Mouse (Mus musculus) layer of hippocampus, adult 18-20 months (tissue): ENCODE measurements around the gene Spc24. TPM values are rescaled to one million over a fixed set of nuclear protein-coding genes. Genes with fewer than 3 reads are reported as not detected.

Experiments used
- DNase-seq, 2 experiments: peaks; one replicate each; pipeline ENCODE4 v3.0.0; 2022; ENCODE audit warnings: low spot score in 2 of 2
- microRNA-seq, 2 experiments: library from miRNA; unstranded; fragments of <30 nt; microRNA quantifications; one replicate each; pipeline ENCODE4 v1.2.0; 2021
- total RNA-seq, 2 experiments: library from RNA; stranded (reverse); gene quantifications; 2 replicates each; pipeline ENCODE4 v1.2.3; 2021

The Spc24 gene
- total RNA-seq, 2 experiments from 2014 or later, result 1.9 to 2.7 TPM

GRCm38 (mm10) chr9:21721036-21721435 lies 39.1 kb downstream of the Spc24 start:
- no peak for DNase-seq

- DNase-seq, result no peak
Observed at GRCm38 (mm10) chr9:21717015-21717414, 43.1 kb downstream of the Spc24 start.

GRCm38 (mm10) chr9:21715298-21715697 lies 44.8 kb downstream of the Spc24 start:
- no peak for DNase-seq

- no peak for DNase-seq
Observed at GRCm38 (mm10) chr9:21709340-21709739, 50.8 kb downstream of the Spc24 start.

GRCm38 (mm10) chr9:21706586-21707265 lies 53.4 kb downstream of the Spc24 start:
- DNase-seq, result no peak

GRCm38 (mm10) chr9:21706085-21706484 lies 54.0 kb downstream of the Spc24 start:
- no peak for DNase-seq

Small RNAs within 50 kb of the gene (microRNA-seq; reads per million reads assigned to microRNA genes)
- gene Mir7083, result 1.4 to 2.0 reads per million in 2 experiments

Other genes starting within 250 kb of the Spc24 start
- not detected for gene AB124611, start 234.1 kb downstream of the Spc24 start, total RNA-seq
- 10 to 100 TPM; 76.4 to 81.6 TPM for gene Carm1, start 213.4 kb downstream of the Spc24 start, total RNA-seq
- gene Timm29, start 167.6 kb downstream of the Spc24 start, total RNA-seq, result 10 to 100 TPM; 61.7 to 63.6 TPM
- gene Yipf2, start 167.5 kb downstream of the Spc24 start, total RNA-seq, result 10 to 100 TPM; 19.5 to 20.0 TPM
- gene Smarca4, start 144.1 kb downstream of the Spc24 start, total RNA-seq, result 100 to 1,000 TPM; 111 to 117 TPM
- gene Ldlr, start 36.8 kb downstream of the Spc24 start, total RNA-seq, result 10 to 100 TPM; 13.1 to 15.4 TPM
- gene Kank2, start 38.4 kb upstream of the Spc24 start, total RNA-seq, result 1 to 10 TPM; 7.4 to 7.6 TPM
- not detected for gene Angptl8, start 75.2 kb upstream of the Spc24 start, total RNA-seq
- gene Dock6, start 92.3 kb upstream of the Spc24 start, total RNA-seq, result 10 to 100 TPM; 11.3 to 13.1 TPM
- gene Rab3d, start 157.9 kb upstream of the Spc24 start, total RNA-seq, result 10 to 100 TPM; 17.7 to 19.3 TPM
- gene Ccdc159, start 167.2 kb upstream of the Spc24 start, total RNA-seq, result 10 to 100 TPM; 16.3 to 16.5 TPM
- 10 to 100 TPM; 40.2 to 42.2 TPM for gene Tmem205, start 167.3 kb upstream of the Spc24 start, total RNA-seq
- gene Plppr2, start 176.7 kb upstream of the Spc24 start, total RNA-seq, result 100 to 1,000 TPM; 273 to 278 TPM
- gene Swsap1, start 195.5 kb upstream of the Spc24 start, total RNA-seq, result 10 to 100 TPM; 13.3 to 13.7 TPM
- 1 to 10 TPM; 9.0 to 9.1 TPM for gene Epor, start 203.2 kb upstream of the Spc24 start, total RNA-seq
- 1 to 10 TPM; 2.2 to 2.6 TPM for gene Rgl3, start 229.1 kb upstream of the Spc24 start, total RNA-seq
- gene Ccdc151, start 242.3 kb upstream of the Spc24 start, total RNA-seq, result 1 to 10 TPM; 8.6 to 8.9 TPM
- gene Prkcsh, start 242.5 kb upstream of the Spc24 start, total RNA-seq, result 100 to 1,000 TPM; 106 to 115 TPM